Mouse (Mus musculus): ENCODE results near the gene Fam72a. TPM values are rescaled to one million over a fixed set of nuclear protein-coding genes. Genes with fewer than 3 reads are reported as not detected.

The Fam72a gene
- polyA plus RNA-seq, 1 experiment, result 6.4 TPM

DNA sequence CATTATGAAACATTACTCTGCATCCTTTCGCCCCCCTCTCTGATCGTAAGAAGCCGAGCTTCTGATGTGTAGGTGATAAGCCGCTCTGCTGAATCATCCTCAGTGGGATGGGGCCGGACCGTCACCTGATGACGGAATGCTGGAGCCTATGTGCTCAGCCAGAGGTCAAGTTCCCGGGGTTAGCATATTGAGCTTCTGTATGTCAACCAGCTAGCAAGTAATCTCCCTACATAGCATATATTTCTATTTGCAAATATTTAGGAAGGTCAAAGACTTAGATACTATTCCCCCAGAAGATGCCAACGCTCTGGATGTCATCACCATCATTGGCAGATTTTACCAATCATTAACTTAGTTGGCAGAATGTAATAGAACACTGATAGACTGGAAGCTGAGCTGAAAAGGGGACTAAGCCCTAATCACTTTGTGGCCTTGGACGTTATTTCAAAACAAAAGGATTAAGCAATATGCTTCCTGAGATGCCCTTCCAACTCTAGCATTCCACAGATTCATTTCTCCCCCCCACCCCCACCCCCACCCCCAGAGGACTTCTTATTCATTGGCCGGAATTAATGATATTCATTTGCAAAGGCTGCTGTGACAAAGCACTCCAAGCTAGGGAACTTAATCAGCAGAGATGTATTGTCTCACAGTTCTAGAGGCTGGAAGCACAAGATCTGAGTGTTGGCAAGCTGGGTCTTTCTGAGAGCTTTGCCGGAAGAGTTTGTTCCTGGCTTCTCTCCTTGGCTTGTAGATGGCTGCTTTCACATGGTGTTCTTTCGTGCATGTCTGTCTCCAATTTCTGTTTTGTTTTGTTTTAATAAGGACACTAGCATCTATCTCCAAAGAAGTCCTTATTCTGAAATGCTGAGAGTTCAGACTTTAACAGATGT is 19.3 kb downstream of the Fam72a start:
- Histone ChIP-seq H3K4me3 (ENCODE audit: low read depth, low read length) (no peak overlapping the region), H3K27ac (ENCODE audit: insufficient read depth, low read length) (no peak overlapping the region)
- no peak for TF ChIP-seq CTCF (IDR thresholded peaks at IDR 0.05; ENCODE audit: low read depth, low read length)
- no peak for TF ChIP-seq EP300 (IDR thresholded peaks at IDR 0.05; ENCODE audit: insufficient read depth, low read depth, low read length)

DNA sequence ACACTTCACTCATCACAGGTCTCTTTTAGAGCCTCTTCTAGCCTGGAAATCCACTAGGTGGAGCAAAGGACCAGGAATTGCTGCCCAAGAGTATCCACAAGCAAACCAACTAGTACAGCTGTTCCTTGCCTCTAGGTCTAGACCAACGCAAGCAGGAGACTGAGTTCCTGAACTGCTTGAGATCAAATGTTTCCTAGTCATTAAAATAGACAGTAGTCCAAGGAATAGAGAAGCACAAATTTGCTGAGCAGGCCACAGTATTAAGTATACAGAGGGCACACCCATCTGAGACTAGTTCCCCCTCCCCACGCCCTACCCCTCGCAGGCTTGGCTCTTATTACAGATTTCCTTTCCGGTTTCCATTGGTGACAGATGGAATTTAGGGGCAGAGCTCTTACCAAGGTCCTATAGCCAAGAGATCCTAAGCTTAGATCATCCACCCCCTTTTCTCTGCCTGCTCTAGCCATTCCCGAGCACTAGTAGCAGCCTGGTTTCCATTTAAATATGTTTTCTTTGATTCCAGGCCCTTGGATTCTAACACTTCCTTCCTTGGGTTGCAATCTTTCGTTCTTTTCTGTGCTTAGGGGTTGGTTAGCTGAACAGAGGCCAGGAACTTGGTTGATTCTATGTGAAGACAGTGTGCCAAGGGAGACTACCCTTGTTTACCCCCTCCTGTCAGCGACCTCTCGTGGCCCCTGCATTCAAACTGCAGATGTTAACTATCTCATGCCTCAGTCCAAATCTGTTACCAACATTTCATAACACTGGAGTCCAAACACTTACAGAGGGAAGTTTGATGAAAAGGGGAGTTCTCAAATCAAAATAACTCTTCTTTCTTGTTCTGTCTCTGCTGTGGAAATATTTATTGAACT is 21.0 kb downstream of the Fam72a start:
- Histone ChIP-seq H3K9ac (ENCODE audit: low read depth, poor library complexity, severe bottlenecking) (no peak overlapping the region), H3K27me3 (ENCODE audit: control insufficient read depth, insufficient read depth, low read length, poor library complexity, severe bottlenecking) (no peaks in the 10 kb centered on the region), H3K27ac (ENCODE audit: insufficient read depth, low read length) (no peak overlapping the region), H3K4me1 (ENCODE audit: control insufficient read depth, insufficient read depth, low read length) (no peaks in the 10 kb centered on the region), H3K9me3 (replicated peaks; ENCODE audit: control insufficient read depth, insufficient read depth, low read length, poor library complexity, severe bottlenecking) (no peaks in the 10 kb centered on the region), H3K4me3 (ENCODE audit: low read depth, low read length) (no peak overlapping the region), H3K36me3 (ENCODE audit: control insufficient read depth, insufficient read depth, low read length, poor library complexity, severe bottlenecking) (no peaks in the 10 kb centered on the region)
- TF ChIP-seq CTCF (IDR thresholded peaks at IDR 0.05; ENCODE audit: low read depth, low read length) (peak; percentile 20), EP300 (IDR thresholded peaks at IDR 0.05; ENCODE audit: insufficient read depth, low read depth, low read length) (no peak), POLR2A (IDR thresholded peaks at IDR 0.05; ENCODE audit: insufficient read depth, low read length) (no peak)

More for the DNA sequence above, 19.3 kb downstream of the Fam72a start:
- no peaks in the 10 kb centered on the region for H3K4me1 ChIP-seq (ENCODE audit: control insufficient read depth, insufficient read depth, low read length)
- H3K9ac ChIP-seq (ENCODE audit: low read depth, poor library complexity, severe bottlenecking), result no peak overlapping the region
- H3K36me3 ChIP-seq (ENCODE audit: control insufficient read depth, insufficient read depth, low read length, poor library complexity, severe bottlenecking), result no peaks in the 10 kb centered on the region
- no peaks in the 10 kb centered on the region for H3K9me3 ChIP-seq (replicated peaks; ENCODE audit: control insufficient read depth, insufficient read depth, low read length, poor library complexity, severe bottlenecking)
- H3K27me3 ChIP-seq (ENCODE audit: control insufficient read depth, insufficient read depth, low read length, poor library complexity, severe bottlenecking), result no peaks in the 10 kb centered on the region

DNA sequence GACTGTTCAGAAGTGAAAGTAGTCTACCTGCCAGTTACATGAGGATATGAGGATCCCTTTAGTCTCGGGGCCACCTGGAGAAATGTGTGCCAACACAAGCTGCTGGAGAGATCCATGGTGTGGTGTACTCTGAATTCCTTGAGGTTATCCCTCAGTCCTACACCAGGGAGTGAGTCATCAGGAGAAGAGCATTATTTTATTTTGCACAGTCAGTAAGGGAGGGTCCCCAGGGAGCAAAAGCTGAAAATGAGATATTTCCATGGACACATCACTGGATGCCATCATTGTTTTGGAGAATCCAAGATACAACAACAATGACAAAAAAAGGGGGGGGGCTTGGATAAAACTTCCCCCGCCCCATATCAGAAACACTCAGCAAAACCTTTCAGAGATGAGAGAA is 24.3 kb downstream of the Fam72a start:
- H3K27me3 ChIP-seq (ENCODE audit: control insufficient read depth, insufficient read depth, low read length, poor library complexity, severe bottlenecking), result no peaks in the 10 kb centered on the region
- no peak overlapping the region for H3K9ac ChIP-seq (ENCODE audit: low read depth, poor library complexity, severe bottlenecking)
- H3K9me3 ChIP-seq (replicated peaks; ENCODE audit: control insufficient read depth, insufficient read depth, low read length, poor library complexity, severe bottlenecking), result no peaks in the 10 kb centered on the region
- H3K36me3 ChIP-seq (ENCODE audit: control insufficient read depth, insufficient read depth, low read length, poor library complexity, severe bottlenecking), result no peaks in the 10 kb centered on the region
- H3K4me3 ChIP-seq (ENCODE audit: low read depth, low read length), result no peak overlapping the region
- no peaks in the 10 kb centered on the region for H3K4me1 ChIP-seq (ENCODE audit: control insufficient read depth, insufficient read depth, low read length)
- no peak overlapping the region for H3K27ac ChIP-seq (ENCODE audit: insufficient read depth, low read length)
- no peak for TF ChIP-seq POLR2A (IDR thresholded peaks at IDR 0.05; ENCODE audit: insufficient read depth, low read length)
- TF ChIP-seq CTCF (IDR thresholded peaks at IDR 0.05; ENCODE audit: low read depth, low read length), result no peak
- no peak for TF ChIP-seq EP300 (IDR thresholded peaks at IDR 0.05; ENCODE audit: insufficient read depth, low read depth, low read length)

DNA sequence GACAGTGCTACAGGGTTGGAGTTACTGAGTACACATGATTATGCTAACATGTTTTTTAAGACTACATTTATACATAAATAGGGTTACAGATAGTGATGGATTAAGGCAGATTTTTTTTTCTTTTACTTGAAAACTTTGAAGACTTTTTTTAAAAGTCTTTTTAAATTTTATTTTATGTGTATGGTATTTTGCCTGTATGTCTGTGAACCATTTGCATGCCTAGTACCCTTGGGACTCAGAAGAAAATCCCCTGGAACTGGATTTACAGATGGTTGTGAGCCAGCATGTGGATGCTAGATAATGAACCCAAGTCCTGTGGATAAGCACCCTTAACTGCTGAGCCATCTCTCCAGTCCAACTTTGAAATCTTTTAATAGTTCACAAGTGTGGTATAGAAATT is 25.7 kb downstream of the Fam72a start:
- Histone ChIP-seq H3K9ac (ENCODE audit: low read depth, poor library complexity, severe bottlenecking) (no peak overlapping the region), H3K4me3 (ENCODE audit: low read depth, low read length) (no peak overlapping the region), H3K9me3 (replicated peaks; ENCODE audit: control insufficient read depth, insufficient read depth, low read length, poor library complexity, severe bottlenecking) (0 out of 2 replicates have a peak, but pooled peaks cover 2% of the 10 kb centered on the region), H3K36me3 (ENCODE audit: control insufficient read depth, insufficient read depth, low read length, poor library complexity, severe bottlenecking) (no peaks in the 10 kb centered on the region), H3K27ac (ENCODE audit: insufficient read depth, low read length) (no peak overlapping the region), H3K4me1 (ENCODE audit: control insufficient read depth, insufficient read depth, low read length) (no peaks in the 10 kb centered on the region), H3K27me3 (ENCODE audit: control insufficient read depth, insufficient read depth, low read length, poor library complexity, severe bottlenecking) (no peaks in the 10 kb centered on the region)
- TF ChIP-seq CTCF (IDR thresholded peaks at IDR 0.05; ENCODE audit: low read depth, low read length) (no peak), EP300 (IDR thresholded peaks at IDR 0.05; ENCODE audit: insufficient read depth, low read depth, low read length) (no peak), POLR2A (IDR thresholded peaks at IDR 0.05; ENCODE audit: insufficient read depth, low read length) (no peak)

DNA sequence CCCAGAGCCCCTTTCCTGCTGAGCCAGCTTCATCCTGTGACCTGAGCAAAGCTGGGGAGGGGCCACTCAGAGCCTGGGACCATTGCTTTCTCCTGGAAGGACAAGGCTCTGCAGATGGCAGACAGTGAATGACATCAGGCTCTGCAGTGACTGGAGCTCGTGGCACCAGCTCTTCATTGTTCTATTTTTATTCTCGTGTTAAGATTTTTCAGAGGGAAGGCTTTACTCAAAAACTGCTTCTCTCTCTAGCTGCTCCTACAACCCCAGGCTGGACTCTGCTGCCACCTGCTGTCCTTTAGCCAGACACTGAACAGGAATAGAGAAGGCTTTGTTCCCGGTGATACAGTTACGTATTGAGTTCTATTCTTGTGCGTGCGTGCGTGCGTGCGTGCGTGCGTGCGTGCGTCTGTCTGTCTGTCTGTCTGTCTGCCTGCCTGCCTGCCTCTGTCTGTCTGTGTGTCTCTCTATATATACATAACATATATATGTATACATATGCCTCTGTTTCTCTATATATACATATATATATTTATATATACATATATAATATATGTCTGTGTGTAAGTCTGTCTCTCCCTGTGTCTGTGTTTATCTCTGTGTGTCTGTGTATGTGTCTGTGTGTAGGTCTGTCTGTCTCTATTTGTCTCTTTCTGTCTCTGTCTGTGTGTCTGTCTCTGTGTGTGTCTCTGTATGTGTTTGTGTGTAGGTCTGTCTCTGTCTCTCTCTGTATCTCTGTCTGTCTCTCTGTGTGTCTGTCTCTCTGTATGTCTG is 27.5 kb downstream of the Fam72a start:
- Histone ChIP-seq H3K9me3 (replicated peaks; ENCODE audit: control insufficient read depth, insufficient read depth, low read length, poor library complexity, severe bottlenecking) (peaks cover 10% of the 10 kb centered on the region), H3K27me3 (ENCODE audit: control insufficient read depth, insufficient read depth, low read length, poor library complexity, severe bottlenecking) (no peaks in the 10 kb centered on the region), H3K4me3 (ENCODE audit: low read depth, low read length) (no peak overlapping the region), H3K9ac (ENCODE audit: low read depth, poor library complexity, severe bottlenecking) (no peak overlapping the region), H3K4me1 (ENCODE audit: control insufficient read depth, insufficient read depth, low read length) (no peaks in the 10 kb centered on the region), H3K27ac (ENCODE audit: insufficient read depth, low read length) (no peak overlapping the region), H3K36me3 (ENCODE audit: control insufficient read depth, insufficient read depth, low read length, poor library complexity, severe bottlenecking) (no peaks in the 10 kb centered on the region)
- peak; percentile 70 for TF ChIP-seq CTCF (IDR thresholded peaks at IDR 0.05; ENCODE audit: low read depth, low read length)
- no peak for TF ChIP-seq POLR2A (IDR thresholded peaks at IDR 0.05; ENCODE audit: insufficient read depth, low read length)
